Mouse (Mus musculus): ENCODE data around the gene Kxd1. TPM values are rescaled to one million over a fixed set of nuclear protein-coding genes. Genes with fewer than 3 reads are reported as not detected.

Kxd1 gene
- polyA plus RNA-seq, 2 experiments, result 52.5 to 60.3 TPM

- no peak overlapping the region for H3K9ac ChIP-seq (ENCODE audit: low read depth, low read length, severe bottlenecking)
These were observed 21.8 kb upstream of the Kxd1 start for GRCm38 (mm10) chr8:70549412-70550184.

GRCm38 (mm10) chr8:70547762-70548161, 20.0 kb upstream of the Kxd1 start:
- Histone ChIP-seq H3K9me3 (ENCODE audit: control insufficient read depth, low read length) (no peaks in the 10 kb centered on the region), H3K36me3 (ENCODE audit: control insufficient read depth, insufficient read depth, low read length) (no peaks in the 10 kb centered on the region), H3K4me3 (replicated peaks; ENCODE audit: low read length) (no peak overlapping the region), H3K4me1 (ENCODE audit: control insufficient read depth, insufficient read depth, low read length) (no peaks in the 10 kb centered on the region), H3K4me2 (replicated peaks; ENCODE audit: low read depth, low read length, severe bottlenecking) (no peak overlapping the region), H3K27ac (replicated peaks; ENCODE audit: low read depth, low read length) (no peak overlapping the region), H3K27me3 (ENCODE audit: control insufficient read depth, insufficient read depth, low read length) (no peaks in the 10 kb centered on the region), H3K9ac (ENCODE audit: low read depth, low read length, severe bottlenecking) (no peak overlapping the region)
- WGBS, result 92% methylated on average over 6 of the region's 6 CpGs
- TF ChIP-seq POLR2A (IDR thresholded peaks at IDR 0.05; ENCODE audit: borderline replicate concordance, extremely low read depth, insufficient read depth, insufficient read length), result no peak
- ATAC-seq (ENCODE audit: low FRiP score, low read depth) (no peak), DNase-seq (ENCODE audit: low spot score) (no peak)

More at GRCm38 (mm10) chr8:70549412-70550184, 21.8 kb upstream of the Kxd1 start:
- WGBS, result 90% methylated on average over 10 of the region's 10 CpGs
- H3K27me3 ChIP-seq (ENCODE audit: control insufficient read depth, insufficient read depth, low read length), result no peaks in the 10 kb centered on the region
- no peak for ATAC-seq (ENCODE audit: low FRiP score, low read depth)
- no peaks in the 10 kb centered on the region for H3K9me3 ChIP-seq (ENCODE audit: control insufficient read depth, low read length)
- H3K36me3 ChIP-seq (ENCODE audit: control insufficient read depth, insufficient read depth, low read length), result no peaks in the 10 kb centered on the region
- H3K4me1 ChIP-seq (ENCODE audit: control insufficient read depth, insufficient read depth, low read length), result no peaks in the 10 kb centered on the region
- no peak overlapping the region for H3K27ac ChIP-seq (replicated peaks; ENCODE audit: low read depth, low read length)
- no peak overlapping the region for H3K4me3 ChIP-seq (replicated peaks; ENCODE audit: low read length)
- no peak overlapping the region for H3K4me2 ChIP-seq (replicated peaks; ENCODE audit: low read depth, low read length, severe bottlenecking)
- DNase-seq (ENCODE audit: low spot score), result no peak
- no peak for TF ChIP-seq POLR2A (IDR thresholded peaks at IDR 0.05; ENCODE audit: borderline replicate concordance, extremely low read depth, insufficient read depth, insufficient read length)

GRCm38 (mm10) chr8:70546412-70546811, 18.7 kb upstream of the Kxd1 start:
- Histone ChIP-seq H3K36me3 (ENCODE audit: control insufficient read depth, insufficient read depth, low read length) (no peaks in the 10 kb centered on the region), H3K4me1 (ENCODE audit: control insufficient read depth, insufficient read depth, low read length) (0 out of 2 replicates have a peak, but pooled peaks cover under 1% of the 10 kb centered on the region), H3K4me3 (replicated peaks; ENCODE audit: low read length) (no peak overlapping the region), H3K9ac (ENCODE audit: low read depth, low read length, severe bottlenecking) (no peak overlapping the region), H3K4me2 (replicated peaks; ENCODE audit: low read depth, low read length, severe bottlenecking) (no peak overlapping the region), H3K27ac (replicated peaks; ENCODE audit: low read depth, low read length) (no peak overlapping the region), H3K9me3 (ENCODE audit: control insufficient read depth, low read length) (no peaks in the 10 kb centered on the region), H3K27me3 (ENCODE audit: control insufficient read depth, insufficient read depth, low read length) (no peaks in the 10 kb centered on the region)
- 82% methylated on average over 4 of the region's 4 CpGs for WGBS
- ATAC-seq (ENCODE audit: low FRiP score, low read depth) (no peak), DNase-seq (ENCODE audit: low spot score) (no peak)
- no peak for TF ChIP-seq POLR2A (IDR thresholded peaks at IDR 0.05; ENCODE audit: borderline replicate concordance, extremely low read depth, insufficient read depth, insufficient read length)

GRCm38 (mm10) chr8:70544200-70544687, 16.5 kb upstream of the Kxd1 start:
- Histone ChIP-seq H3K4me2 (replicated peaks; ENCODE audit: low read depth, low read length, severe bottlenecking) (no peak overlapping the region), H3K27ac (replicated peaks; ENCODE audit: low read depth, low read length) (no peak overlapping the region), H3K9me3 (ENCODE audit: control insufficient read depth, low read length) (no peaks in the 10 kb centered on the region), H3K36me3 (ENCODE audit: control insufficient read depth, insufficient read depth, low read length) (no peaks in the 10 kb centered on the region), H3K4me3 (replicated peaks; ENCODE audit: low read length) (no peak overlapping the region), H3K4me1 (ENCODE audit: control insufficient read depth, insufficient read depth, low read length) (peaks cover 14% of the 10 kb centered on the region), H3K27me3 (ENCODE audit: control insufficient read depth, insufficient read depth, low read length) (no peaks in the 10 kb centered on the region), H3K9ac (ENCODE audit: low read depth, low read length, severe bottlenecking) (no peak overlapping the region)
- WGBS, result 82% methylated on average over 6 of the region's 6 CpGs
- ATAC-seq (ENCODE audit: low FRiP score, low read depth), result no peak
- TF ChIP-seq POLR2A (IDR thresholded peaks at IDR 0.05; ENCODE audit: borderline replicate concordance, extremely low read depth, insufficient read depth, insufficient read length), result no peak
- no peak for DNase-seq (ENCODE audit: low spot score)

GRCm38 (mm10) chr8:70541081-70541480, 13.3 kb upstream of the Kxd1 start:
- H3K36me3 ChIP-seq (ENCODE audit: control insufficient read depth, insufficient read depth, low read length), result peaks cover 12% of the 10 kb centered on the region
- H3K9ac ChIP-seq (ENCODE audit: low read depth, low read length, severe bottlenecking), result 0 out of 2 replicates have a peak overlapping the region, but pooled peaks have one; percentile 6
- peak overlapping the region; percentile 74; the same call in 1 of the 2 replicates for H3K4me2 ChIP-seq (replicated peaks; ENCODE audit: low read depth, low read length, severe bottlenecking)
- ATAC-seq (ENCODE audit: low FRiP score, low read depth) (no peak), DNase-seq (ENCODE audit: low spot score) (no peak)
- no peaks in the 10 kb centered on the region for H3K9me3 ChIP-seq (ENCODE audit: control insufficient read depth, low read length)
- no peak for TF ChIP-seq POLR2A (IDR thresholded peaks at IDR 0.05; ENCODE audit: borderline replicate concordance, extremely low read depth, insufficient read depth, insufficient read length)
- WGBS, result 82% methylated on average over 5 of the region's 5 CpGs
- peaks cover 14% of the 10 kb centered on the region for H3K4me1 ChIP-seq (ENCODE audit: control insufficient read depth, insufficient read depth, low read length)
- H3K27me3 ChIP-seq (ENCODE audit: control insufficient read depth, insufficient read depth, low read length), result no peaks in the 10 kb centered on the region
- peak overlapping the region; percentile 68 for H3K4me3 ChIP-seq (replicated peaks; ENCODE audit: low read length)
- no peak overlapping the region for H3K27ac ChIP-seq (replicated peaks; ENCODE audit: low read depth, low read length)
